Mouse (Mus musculus): ENCODE measurements around the gene Ppp1r15a. TPM values are rescaled to one million over a fixed set of nuclear protein-coding genes. Genes with fewer than 3 reads are reported as not detected.

Ppp1r15a gene
- 22.3 and 26.1 TPM in 2 replicates for polyA plus RNA-seq (2015; fragmentation: Nextera tagmentation; extraction: Ambion mirVana)

DNA sequence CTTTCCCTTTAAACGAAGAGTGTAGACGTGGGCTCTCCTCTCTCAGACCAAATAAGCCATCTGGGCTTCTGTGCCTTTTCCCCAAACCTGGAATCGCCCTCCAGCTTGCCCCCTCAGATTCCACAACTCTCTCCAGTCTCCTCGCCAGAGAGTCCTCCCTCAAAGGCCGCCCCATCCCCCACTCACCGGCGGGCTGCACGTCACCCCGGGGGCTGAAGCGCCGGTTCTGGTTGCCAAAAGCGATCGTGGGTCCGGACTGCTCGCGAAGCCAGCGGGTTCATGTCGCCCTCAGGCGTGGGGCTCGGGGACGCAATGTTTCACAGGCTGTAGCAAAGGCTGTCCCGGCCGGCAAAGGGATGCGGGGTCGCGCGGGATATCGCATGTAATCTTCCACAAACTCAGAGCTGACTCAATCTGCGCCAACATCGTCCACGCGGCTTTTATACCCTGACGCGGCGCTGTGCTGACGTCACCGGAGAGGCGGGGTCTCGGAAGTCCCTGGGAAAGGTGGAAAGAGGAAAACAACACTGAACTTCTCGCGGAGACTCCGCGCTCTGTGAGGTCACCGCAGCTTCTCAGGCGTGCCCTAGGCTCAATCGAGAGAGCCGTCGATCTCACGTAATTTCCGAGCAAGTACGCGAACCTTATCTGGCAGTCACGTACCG, at the start of gene Ppp1r15a, which contains the start of gene Plekha4:
TSS of gene Ppp1r15a (minus strand) at position 460 of the 665 bp plus-strand sequence.
TSS of gene Plekha4 (plus strand) at position 522 of the 665 bp plus-strand sequence.
- no peaks in the 10 kb centered on the region for H3K9me3 ChIP-seq
- under 1% methylated on average over 54 of the region's 54 CpGs for WGBS
- peaks cover 54% of the 10 kb centered on the region for H3K4me1 ChIP-seq

DNA sequence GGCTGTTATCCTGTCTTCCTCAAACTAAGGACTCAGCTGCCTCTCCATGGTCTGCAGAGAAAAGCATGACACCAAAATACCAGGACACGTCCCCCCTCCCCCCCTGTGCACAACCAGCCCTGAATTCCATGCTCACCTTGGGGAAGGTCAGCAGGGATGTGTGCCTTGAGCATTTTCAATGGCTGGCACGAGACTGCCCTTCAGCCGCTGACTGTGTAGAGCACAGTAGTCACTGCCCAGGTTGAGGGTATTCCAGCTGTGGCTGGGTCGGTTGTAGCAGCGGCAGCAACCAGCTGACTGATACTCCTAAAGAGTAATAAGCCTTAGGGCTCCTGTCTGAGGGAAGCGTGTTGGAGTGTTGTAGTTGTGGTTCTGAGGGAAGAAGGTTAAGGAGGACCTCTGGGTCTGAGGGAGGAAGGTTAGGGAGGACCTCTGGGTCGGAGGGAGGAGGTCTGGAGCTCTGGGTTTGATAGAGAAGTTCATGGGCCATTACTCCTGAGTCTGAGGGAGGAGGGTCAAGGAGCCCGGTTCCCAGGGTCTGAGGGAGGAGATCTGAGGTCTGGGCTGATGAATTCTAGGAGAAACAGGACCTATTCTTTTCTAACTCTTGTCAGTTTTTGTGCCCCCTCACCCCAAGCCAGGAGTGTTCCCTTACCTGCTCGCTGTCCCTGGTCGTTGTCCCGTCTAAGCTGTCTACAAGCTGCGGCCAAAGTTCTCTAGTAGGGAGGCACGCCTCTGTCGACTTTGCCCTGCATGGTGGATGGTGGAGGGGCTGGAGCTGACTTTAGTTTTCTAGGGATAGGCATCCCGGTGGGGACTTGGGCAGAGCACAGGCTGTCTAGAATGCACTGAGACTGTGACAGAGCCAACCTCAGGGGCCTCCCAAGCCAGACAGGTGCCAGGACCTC, 48.7 kb upstream of the Ppp1r15a start:
- H3K27me3 ChIP-seq = no peaks in the 10 kb centered on the region
- no peak overlapping the region for H3K4me2 ChIP-seq
- H3K9me3 ChIP-seq = no peaks in the 10 kb centered on the region
- H3K36me3 ChIP-seq = peaks cover 28% of the 10 kb centered on the region
- WGBS = 84% methylated on average over 15 of the region's 15 CpGs
- H3K4me3 ChIP-seq = no peak overlapping the region
- H3K4me1 ChIP-seq = peaks cover 20% of the 10 kb centered on the region
- no peak overlapping the region for H3K27ac ChIP-seq
- ATAC-seq (ENCODE audit: insufficient number of reproducible peaks, low FRiP score, low TSS enrichment, low read depth) = no peak
- H3K9ac ChIP-seq = no peak overlapping the region

More for the DNA sequence above, at the start of gene Ppp1r15a, which contains the start of gene Plekha4:
- Histone ChIP-seq H3K36me3 (peaks cover 7% of the 10 kb centered on the region; the same call in 1 of the 2 replicates), H3K27ac (peak within 1 kb of the TSS; percentile 97), H3K9ac (peak within 1 kb of the TSS; percentile 84), H3K4me3 (peak within 1 kb of the TSS; percentile 83), H3K27me3 (no peaks in the 10 kb centered on the region), H3K4me2 (peak within 1 kb of the TSS; percentile 73)
- peak; percentile 83 for ATAC-seq (ENCODE audit: insufficient number of reproducible peaks, low FRiP score, low TSS enrichment, low read depth)

DNA sequence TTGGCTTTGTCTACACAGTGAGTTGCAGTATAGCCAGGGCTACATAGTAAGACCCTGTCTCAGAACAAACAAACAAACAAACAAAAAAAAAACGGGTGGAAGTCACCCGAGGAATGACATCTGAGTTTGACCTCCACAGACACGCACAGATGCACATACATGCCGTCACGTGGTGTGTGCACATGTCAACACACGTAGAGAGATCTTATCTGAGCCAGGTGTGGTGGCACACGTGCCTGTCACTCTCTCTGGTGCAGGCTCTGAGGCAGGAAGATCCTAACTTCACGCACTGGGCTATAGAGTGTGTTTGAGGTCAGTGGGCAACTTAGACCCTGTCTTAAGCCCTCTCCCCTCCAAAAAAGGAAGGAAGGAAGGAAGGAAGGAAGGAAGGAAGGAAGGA, 47.9 kb upstream of the Ppp1r15a start:
- H3K4me1 ChIP-seq = peaks cover 20% of the 10 kb centered on the region
- no peaks in the 10 kb centered on the region for H3K27me3 ChIP-seq
- H3K27ac ChIP-seq = no peak overlapping the region
- no peak overlapping the region for H3K9ac ChIP-seq
- ATAC-seq (ENCODE audit: insufficient number of reproducible peaks, low FRiP score, low TSS enrichment, low read depth) = no peak
- H3K4me3 ChIP-seq = no peak overlapping the region
- peaks cover 28% of the 10 kb centered on the region for H3K36me3 ChIP-seq
- H3K4me2 ChIP-seq = no peak overlapping the region
- H3K9me3 ChIP-seq = no peaks in the 10 kb centered on the region
- 75% methylated on average over 8 of the region's 8 CpGs for WGBS

DNA sequence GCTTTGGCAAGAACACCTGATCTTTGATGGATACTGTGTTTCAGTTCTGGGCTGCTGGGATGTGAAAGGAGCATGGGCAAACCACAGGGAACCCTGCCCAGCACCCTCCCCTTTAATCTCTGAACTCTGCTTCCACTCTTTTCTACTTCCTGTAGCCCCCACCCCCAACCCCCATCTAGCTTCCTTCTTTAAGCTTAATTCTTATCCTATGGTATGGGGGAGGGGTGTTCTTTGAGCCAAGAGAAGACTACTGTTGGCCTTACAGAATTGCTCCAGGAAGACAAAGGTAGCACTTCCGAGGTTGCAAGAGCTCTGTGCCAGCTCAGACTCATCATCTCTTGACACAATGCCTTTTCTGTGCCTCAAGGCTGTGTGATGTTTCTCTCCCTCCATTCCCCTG, 45.9 kb upstream of the Ppp1r15a start:
- no peak overlapping the region for H3K4me3 ChIP-seq
- no peaks in the 10 kb centered on the region for H3K27me3 ChIP-seq
- peaks cover 34% of the 10 kb centered on the region for H3K4me1 ChIP-seq
- whole genome bisulfite sequencing = 66% methylated on average over 1 of the region's 1 CpGs
- ATAC-seq (ENCODE audit: insufficient number of reproducible peaks, low FRiP score, low TSS enrichment, low read depth) = no peak
- no peaks in the 10 kb centered on the region for H3K9me3 ChIP-seq
- H3K9ac ChIP-seq = no peak overlapping the region
- peaks cover 17% of the 10 kb centered on the region for H3K36me3 ChIP-seq
- no peak overlapping the region for H3K4me2 ChIP-seq
- H3K27ac ChIP-seq = no peak overlapping the region

DNA sequence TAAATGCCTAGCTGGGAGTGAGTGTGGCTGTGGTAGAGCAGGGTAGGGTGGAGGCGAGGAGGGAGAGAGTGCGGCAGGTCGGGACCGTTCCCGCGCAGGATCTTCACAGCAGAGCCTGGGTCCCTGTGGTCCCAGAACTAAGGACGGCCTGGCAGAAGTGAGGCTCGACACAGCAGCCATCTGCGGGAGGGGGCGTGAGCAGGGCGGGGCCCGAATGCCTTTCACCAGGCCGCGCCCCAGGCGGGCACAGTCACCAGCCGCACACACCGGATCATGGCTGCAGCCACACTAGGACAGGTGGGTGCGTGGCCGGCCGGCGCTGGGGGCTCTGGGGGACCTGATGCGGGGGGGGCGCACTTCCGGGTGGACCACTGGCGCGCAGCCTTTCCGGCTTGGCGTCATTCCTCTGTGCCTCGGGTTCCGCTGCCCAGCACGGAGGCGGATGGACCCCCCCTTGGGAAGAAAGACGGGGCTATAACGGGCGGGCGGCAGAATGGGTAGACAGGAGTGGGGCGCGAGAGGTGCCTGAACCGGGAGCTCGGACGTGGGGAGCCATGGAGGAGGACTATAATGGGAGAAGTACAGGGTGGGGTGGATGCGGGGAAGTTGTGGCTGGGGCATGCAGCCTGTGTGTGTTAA, 44.2 kb upstream of the Ppp1r15a start, which contains the start of gene Bcat2:
TSS of gene Bcat2 (plus strand) at position 51 of the 639 bp plus-strand sequence.
- no peaks in the 10 kb centered on the region for H3K9me3 ChIP-seq
- 1% methylated on average over 39 of the region's 42 CpGs for WGBS

DNA sequence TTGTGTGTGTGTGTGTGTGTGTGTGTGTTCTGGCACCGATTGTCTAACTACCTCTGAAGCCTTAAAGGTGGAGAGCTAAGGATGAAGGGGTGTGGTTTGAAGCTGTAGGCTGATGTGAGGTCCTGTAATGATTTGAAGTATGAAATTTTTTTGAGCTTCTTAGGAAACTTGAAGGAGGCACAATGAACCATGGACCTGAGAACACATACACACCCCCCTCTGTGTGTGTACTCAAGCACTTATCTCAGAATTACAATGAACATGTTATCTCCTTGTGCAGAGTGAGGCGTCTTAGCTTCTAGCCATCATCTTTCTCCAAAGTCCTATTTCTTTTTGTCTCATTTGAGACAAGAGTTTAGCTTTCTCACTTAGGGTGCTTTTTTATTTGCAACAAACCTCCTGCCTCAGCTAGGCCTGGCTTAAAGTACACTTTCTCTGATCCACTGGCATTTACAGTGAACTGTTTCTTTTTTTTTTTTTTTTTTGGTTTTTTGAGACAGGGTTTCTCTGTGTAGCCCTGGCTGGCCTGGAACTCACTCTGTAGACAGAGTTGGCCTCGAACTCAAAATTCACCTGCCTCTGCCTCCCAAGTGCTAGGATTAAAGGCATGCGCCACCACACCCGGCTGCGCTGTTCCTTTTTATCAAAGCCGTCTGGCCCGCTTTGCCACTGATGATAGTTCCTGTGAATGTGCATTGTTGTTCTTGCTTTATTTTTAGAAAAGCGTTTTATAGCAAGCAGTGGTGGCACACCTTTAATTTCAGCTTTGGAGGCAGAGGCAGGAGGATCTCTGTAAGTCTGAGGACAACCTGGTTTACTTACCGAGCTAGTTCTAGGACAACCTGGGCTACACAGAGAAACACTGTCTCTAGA, 42.8 kb upstream of the Ppp1r15a start:
- Histone ChIP-seq H3K4me1 (peaks cover 34% of the 10 kb centered on the region), H3K27me3 (no peaks in the 10 kb centered on the region), H3K9ac (no peak overlapping the region), H3K27ac (peak overlapping the region; percentile 86), H3K9me3 (no peaks in the 10 kb centered on the region), H3K4me2 (peak overlapping the region; percentile 75), H3K36me3 (no peaks in the 10 kb centered on the region), H3K4me3 (peak overlapping the region; percentile 48)
- WGBS = 78% methylated on average over 10 of the region's 10 CpGs
- ATAC-seq (ENCODE audit: insufficient number of reproducible peaks, low FRiP score, low TSS enrichment, low read depth) = no peak

More for the DNA sequence above, 44.2 kb upstream of the Ppp1r15a start, which contains the start of gene Bcat2:
- Histone ChIP-seq H3K4me1 (peaks cover 34% of the 10 kb centered on the region), H3K4me3 (peak within 1 kb of the TSS; percentile 71), H3K27ac (peak within 1 kb of the TSS; percentile 92), H3K36me3 (peaks cover 2% of the 10 kb centered on the region; the same call in 1 of the 2 replicates), H3K4me2 (peak within 1 kb of the TSS; percentile 74), H3K9ac (peak within 1 kb of the TSS; percentile 76), H3K27me3 (no peaks in the 10 kb centered on the region)
- ATAC-seq (ENCODE audit: insufficient number of reproducible peaks, low FRiP score, low TSS enrichment, low read depth) = peak; percentile 66

DNA sequence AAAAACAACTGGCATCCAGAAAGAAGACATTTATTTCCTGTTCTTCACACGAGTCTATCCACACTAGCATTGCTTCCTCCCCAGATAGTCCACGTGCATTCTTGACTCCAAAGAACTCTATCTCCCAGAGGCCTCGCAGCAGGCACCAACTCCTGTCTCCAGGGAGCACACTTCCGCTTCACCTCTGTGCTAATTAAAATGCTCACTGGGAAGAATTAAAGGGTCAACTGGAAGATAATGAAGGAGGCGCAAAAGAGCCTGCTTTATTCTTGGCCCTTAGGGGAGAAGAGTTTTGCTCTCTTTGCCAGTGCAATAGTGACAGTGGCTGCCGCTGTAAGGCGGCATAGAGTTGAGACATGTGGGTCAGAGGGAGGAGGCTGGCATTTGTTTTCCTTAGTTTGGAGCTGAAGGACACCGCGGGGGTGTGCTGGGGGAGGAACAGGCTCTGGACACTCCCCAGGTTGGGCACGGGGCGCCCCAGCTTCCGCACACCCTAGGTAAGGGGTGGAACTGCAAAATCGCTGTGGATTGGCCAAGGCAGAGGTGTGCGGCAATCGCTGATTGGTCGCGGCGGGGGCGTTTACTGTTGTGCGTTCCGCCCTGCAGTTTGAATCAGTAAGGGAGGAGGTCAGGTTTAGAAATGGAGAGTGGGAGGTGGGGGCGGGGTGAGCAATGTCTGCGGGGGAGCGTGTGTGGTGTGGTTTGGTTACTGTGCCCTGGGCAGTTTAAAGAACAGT, 41.9 kb upstream of the Ppp1r15a start:
- H3K27ac ChIP-seq = peak overlapping the region; percentile 86
- peak overlapping the region; percentile 11; the same call in 1 of the 2 replicates for H3K9ac ChIP-seq
- H3K4me3 ChIP-seq = peak overlapping the region; percentile 48
- ATAC-seq (ENCODE audit: insufficient number of reproducible peaks, low FRiP score, low TSS enrichment, low read depth) = peak; percentile 93
- WGBS = under 1% methylated on average over 24 of the region's 24 CpGs
- no peaks in the 10 kb centered on the region for H3K27me3 ChIP-seq
- no peaks in the 10 kb centered on the region for H3K9me3 ChIP-seq
- H3K4me2 ChIP-seq = peak overlapping the region; percentile 75
- H3K36me3 ChIP-seq = no peaks in the 10 kb centered on the region
- H3K4me1 ChIP-seq = peaks cover 34% of the 10 kb centered on the region

DNA sequence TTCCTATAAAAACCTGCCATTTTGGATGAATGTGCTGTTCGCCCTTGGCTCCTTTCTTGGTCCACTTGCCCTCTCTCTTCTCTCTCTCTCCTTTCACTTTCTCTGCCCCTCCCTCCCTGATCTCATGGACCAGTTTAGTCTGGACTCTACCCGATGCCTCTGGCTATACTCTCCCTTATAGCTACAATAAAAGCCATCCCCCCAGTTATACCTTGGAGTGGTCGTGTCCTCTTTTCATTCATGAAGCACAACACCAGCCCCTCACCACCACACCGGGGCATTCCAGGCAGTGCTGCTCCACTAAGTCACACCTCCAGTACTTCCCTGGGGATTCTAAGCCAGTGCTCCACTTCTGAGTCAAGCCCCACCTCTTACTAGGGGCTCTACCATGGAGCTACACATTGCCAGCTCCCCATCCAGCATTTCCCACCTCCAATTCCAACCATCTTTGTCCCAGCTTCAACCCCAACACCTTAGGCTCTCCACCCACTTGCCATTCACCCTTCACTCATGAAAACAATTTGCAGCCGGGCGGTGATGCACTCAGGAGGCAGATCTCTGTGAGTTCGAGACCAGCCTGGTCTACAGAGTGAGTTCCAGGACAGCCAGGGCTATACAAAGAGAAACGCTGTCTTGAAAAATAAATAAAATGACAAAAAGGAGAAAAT, 41.2 kb upstream of the Ppp1r15a start:
- WGBS = 66% methylated on average over 8 of the region's 8 CpGs
- H3K9me3 ChIP-seq = no peaks in the 10 kb centered on the region
- peak overlapping the region; percentile 75 for H3K27ac ChIP-seq
- peaks cover 35% of the 10 kb centered on the region for H3K4me1 ChIP-seq
- no peak overlapping the region; the same call in 1 of the 2 replicates for H3K4me3 ChIP-seq
- no peaks in the 10 kb centered on the region for H3K27me3 ChIP-seq
- ATAC-seq (ENCODE audit: insufficient number of reproducible peaks, low FRiP score, low TSS enrichment, low read depth) = no peak
- peak overlapping the region; percentile 75 for H3K4me2 ChIP-seq
- no peak overlapping the region for H3K9ac ChIP-seq
- no peaks in the 10 kb centered on the region for H3K36me3 ChIP-seq

DNA sequence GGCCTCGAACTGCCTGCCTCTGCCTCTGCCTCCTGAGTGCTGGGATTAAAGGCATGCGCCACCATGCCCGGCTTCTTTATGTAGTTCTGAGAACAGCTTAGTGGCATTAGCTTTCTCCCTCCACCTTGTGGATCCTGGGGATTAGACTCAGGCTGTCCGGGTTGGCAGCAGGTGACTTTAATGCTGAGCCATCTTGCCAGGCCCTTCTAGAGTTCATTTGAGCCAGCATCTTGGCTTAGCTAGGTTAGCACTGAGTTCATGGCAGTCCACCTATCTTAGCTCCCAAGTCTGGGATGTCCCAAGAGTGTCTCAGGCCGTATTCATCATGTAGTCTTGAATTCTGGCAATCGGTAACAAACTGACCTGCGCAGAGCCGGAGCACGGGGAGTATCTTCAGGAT, 39.4 kb upstream of the Ppp1r15a start:
- ATAC-seq (ENCODE audit: insufficient number of reproducible peaks, low FRiP score, low TSS enrichment, low read depth) = no peak
- WGBS = 87% methylated on average over 9 of the region's 9 CpGs
- H3K4me3 ChIP-seq = no peak overlapping the region

DNA sequence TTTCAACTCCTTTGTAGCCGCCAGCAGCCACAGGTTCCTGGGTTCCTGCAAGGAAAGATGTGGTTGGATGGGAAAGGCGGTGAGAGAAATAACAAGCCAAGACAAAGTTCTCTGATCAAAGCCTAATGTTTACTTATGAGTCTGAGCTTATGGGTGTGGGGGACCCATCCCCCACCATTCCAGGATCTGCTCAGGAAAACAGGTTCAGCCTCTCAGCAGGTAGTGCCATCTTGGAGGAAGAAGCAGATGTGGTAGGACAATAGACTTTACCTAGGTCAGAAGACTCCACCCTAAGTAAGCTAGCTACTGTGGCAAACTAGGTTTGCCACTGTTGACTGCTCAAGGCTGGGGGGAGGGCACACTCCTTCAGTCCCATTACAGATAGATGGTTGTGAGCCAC, 38.7 kb upstream of the Ppp1r15a start:
- 72% methylated on average over 2 of the region's 2 CpGs for WGBS
- Histone ChIP-seq H3K4me3 (no peak overlapping the region), H3K27ac (no peak overlapping the region), H3K4me1 (peaks cover 28% of the 10 kb centered on the region), H3K27me3 (no peaks in the 10 kb centered on the region), H3K4me2 (no peak overlapping the region), H3K9ac (no peak overlapping the region), H3K36me3 (no peaks in the 10 kb centered on the region), H3K9me3 (no peaks in the 10 kb centered on the region)
- ATAC-seq (ENCODE audit: insufficient number of reproducible peaks, low FRiP score, low TSS enrichment, low read depth) = no peak

More for the DNA sequence above, 39.4 kb upstream of the Ppp1r15a start:
- no peak overlapping the region for H3K4me2 ChIP-seq
- H3K27me3 ChIP-seq = no peaks in the 10 kb centered on the region
- H3K27ac ChIP-seq = no peak overlapping the region
- no peak overlapping the region for H3K9ac ChIP-seq
- H3K9me3 ChIP-seq = no peaks in the 10 kb centered on the region
- peaks cover 32% of the 10 kb centered on the region for H3K4me1 ChIP-seq
- no peaks in the 10 kb centered on the region for H3K36me3 ChIP-seq
